Mouse (Mus musculus) stomach, embryonic 16.5 days (tissue): Measurements from ENCODE around the gene Sema6b. TPM values are rescaled to one million over a fixed set of nuclear protein-coding genes. Genes with fewer than 3 reads are reported as not detected.

Source experiments
- ATAC-seq: fragments of 200-750 bp; cut with Nextera tagmentation; 2 replicates; pipeline ENCODE4 v1.8.0; 2017; ENCODE audit warnings: moderate number of reproducible peaks, moderate TSS enrichment; ENCODE audit not compliant: insufficient read depth, low FRiP score
- H3K27ac ChIP-seq: fragments of 300-500 bp; sonication (generic); 2 replicates; pipeline ENCODE4 v1.5.1; 2014; ENCODE audit warnings: low read length
- H3K27me3 ChIP-seq: fragments of 300-500 bp; sonication (generic); 2 replicates; pipeline ENCODE4 v1.6.1; 2014; ENCODE audit warnings: low read length, control low read depth, mixed read lengths; ENCODE audit not compliant: control insufficient read depth, insufficient read depth
- H3K36me3 ChIP-seq: fragments of 300-500 bp; sonication (generic); 2 replicates; pipeline ENCODE4 v1.6.1; 2014; ENCODE audit warnings: low read length; ENCODE audit not compliant: control insufficient read depth, insufficient read depth
- H3K4me1 ChIP-seq: fragments of 300-500 bp; sonication (generic); 2 replicates; pipeline ENCODE4 v1.6.1; 2014; ENCODE audit warnings: low read length, control low read depth, mixed read lengths; ENCODE audit not compliant: control insufficient read depth, insufficient read depth
- H3K4me2 ChIP-seq: fragments of 300-500 bp; sonication (generic); 2 replicates; pipeline ENCODE4 v1.6.1; 2014; ENCODE audit warnings: low read depth, low read length, mixed read lengths
- H3K4me3 ChIP-seq: fragments of 300-500 bp; sonication (generic); replicated peaks from 2 replicates; pipeline ENCODE4 v1.5.1; 2014; ENCODE audit warnings: mild to moderate bottlenecking, low read length
- H3K9ac ChIP-seq: fragments of 300-500 bp; sonication (generic); 2 replicates; pipeline ENCODE4 v1.6.1; 2014; ENCODE audit warnings: low read length
- H3K9me3 ChIP-seq: fragments of 300-500 bp; sonication (generic); replicated peaks from 2 replicates; pipeline ENCODE4 v1.6.1; 2016; ENCODE audit warnings: low read length, control low read depth; ENCODE audit not compliant: control insufficient read depth
- WGBS: fragments of 180-500 bp; shearing (Covaris S2); extraction: QIAGEN DNeasy Blood & Tissue Kit; methylation state at CpG from one replicate; pipeline ENCODE4 v1.1.7; 2014; 5-methylcytosine and 5-hydroxymethylcytosine counted together
- polyA plus RNA-seq: library from polyadenylated mRNA; unstranded; fragments of >200 nt; fragmentation: Nextera tagmentation; extraction: Ambion mirVana; gene quantifications from 2 replicates; pipeline ENCODE4 v1.2.1, GENCODE M21; 2015

Gene Sema6b
- polyA plus RNA-seq, 1 experiment from 2014 or later: 0.71 TPM

DNA sequence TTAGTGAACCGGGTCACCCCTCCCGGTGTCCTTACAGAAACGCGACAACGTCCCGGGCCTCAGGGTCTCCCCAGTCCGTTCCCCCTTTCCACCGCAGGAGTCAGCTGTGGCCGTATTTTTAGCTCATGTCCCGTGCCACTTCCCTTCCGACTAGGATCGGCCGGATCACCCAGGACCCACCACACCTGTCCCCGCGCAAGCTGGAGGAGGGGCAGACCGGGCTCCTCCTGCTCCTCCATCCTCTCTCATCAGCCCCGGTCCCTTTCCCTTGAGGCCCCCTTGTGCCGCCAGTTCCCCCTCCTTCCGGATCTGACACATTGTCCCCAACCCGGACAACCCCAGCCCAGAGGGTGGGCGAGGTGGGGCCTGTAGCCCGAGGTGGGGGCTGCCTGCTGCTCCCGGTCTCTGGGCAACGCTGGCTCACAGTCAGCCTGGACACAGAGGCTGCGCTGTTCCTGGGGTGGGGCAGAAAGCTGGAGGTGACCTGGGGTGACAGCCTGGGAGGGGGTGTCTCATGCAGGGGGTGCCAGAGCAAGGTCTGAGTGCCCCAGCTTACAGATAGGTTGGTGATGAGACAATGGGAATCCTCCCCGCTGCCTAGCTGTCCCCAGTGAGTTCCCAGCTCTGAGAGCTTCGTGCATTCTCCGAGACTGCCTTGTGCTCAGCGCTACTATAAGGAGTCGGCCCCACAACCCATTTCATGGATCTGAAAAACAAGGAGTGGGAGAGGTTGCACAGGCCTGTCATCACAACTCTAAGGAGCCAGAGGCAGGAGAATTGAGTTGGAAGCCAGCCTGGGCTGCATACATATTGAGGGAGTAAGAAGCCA, 8.9 kb upstream of the Sema6b start:
- Histone ChIP-seq H3K27me3 (peaks cover 25% of the 10 kb centered on the region), H3K9ac (peak overlapping the region; percentile 23; the same call in 1 of the 2 replicates)
- WGBS: 2% methylated on average over 30 of the region's 30 CpGs

GRCm38 (mm10) chr17:56148280-56148679, 8.1 kb upstream of the Sema6b start:
- H3K27me3 ChIP-seq: peaks cover 31% of the 10 kb centered on the region
- H3K9me3 ChIP-seq: no peaks in the 10 kb centered on the region
- H3K36me3 ChIP-seq: no peaks in the 10 kb centered on the region
- no peak overlapping the region for H3K9ac ChIP-seq
- H3K4me3 ChIP-seq: no peak overlapping the region; the same call in 1 of the 2 replicates
- H3K27ac ChIP-seq: no peak overlapping the region
- peak overlapping the region; percentile 42 for H3K4me2 ChIP-seq
- peaks cover 5% of the 10 kb centered on the region; the same call in 1 of the 2 replicates for H3K4me1 ChIP-seq
- no peak for ATAC-seq
- WGBS: 23% methylated on average over 9 of the region's 9 CpGs

More for the DNA sequence above, 8.9 kb upstream of the Sema6b start:
- Histone ChIP-seq H3K27ac (no peak overlapping the region), H3K4me3 (peak overlapping the region; percentile 28), H3K4me1 (peaks cover 10% of the 10 kb centered on the region; the same call in 1 of the 2 replicates), H3K36me3 (no peaks in the 10 kb centered on the region), H3K4me2 (peak overlapping the region; percentile 42), H3K9me3 (no peaks in the 10 kb centered on the region)
- no peak for ATAC-seq

DNA sequence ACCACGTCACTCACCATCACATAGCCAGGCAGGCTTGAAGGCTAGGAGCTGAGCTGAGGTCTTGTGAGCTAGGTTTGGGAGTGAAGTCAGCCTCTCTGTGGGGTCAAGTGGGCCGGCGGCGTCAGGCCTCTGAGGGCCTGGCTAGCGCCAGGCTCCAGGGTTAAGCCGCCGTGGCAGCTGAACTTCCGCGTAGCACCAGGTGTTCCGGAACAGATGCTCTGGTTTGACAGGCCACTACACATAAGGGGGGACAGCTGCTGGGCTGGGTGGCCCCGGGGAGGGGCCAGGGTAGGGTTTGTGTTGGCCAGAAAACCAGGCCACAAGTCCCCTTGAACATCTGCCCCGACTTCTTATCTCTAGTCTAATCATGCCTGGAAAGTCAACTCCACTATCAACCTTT, 7.3 kb upstream of the Sema6b start:
- H3K9me3 ChIP-seq: no peaks in the 10 kb centered on the region
- no peaks in the 10 kb centered on the region for H3K36me3 ChIP-seq
- no peak overlapping the region for H3K27ac ChIP-seq
- H3K27me3 ChIP-seq: peaks cover 31% of the 10 kb centered on the region
- no peak overlapping the region for H3K4me3 ChIP-seq
- H3K9ac ChIP-seq: no peak overlapping the region
- peaks cover 5% of the 10 kb centered on the region; the same call in 1 of the 2 replicates for H3K4me1 ChIP-seq
- no peak overlapping the region for H3K4me2 ChIP-seq
- no peak for ATAC-seq
- 58% methylated on average over 12 of the region's 12 CpGs for WGBS

DNA sequence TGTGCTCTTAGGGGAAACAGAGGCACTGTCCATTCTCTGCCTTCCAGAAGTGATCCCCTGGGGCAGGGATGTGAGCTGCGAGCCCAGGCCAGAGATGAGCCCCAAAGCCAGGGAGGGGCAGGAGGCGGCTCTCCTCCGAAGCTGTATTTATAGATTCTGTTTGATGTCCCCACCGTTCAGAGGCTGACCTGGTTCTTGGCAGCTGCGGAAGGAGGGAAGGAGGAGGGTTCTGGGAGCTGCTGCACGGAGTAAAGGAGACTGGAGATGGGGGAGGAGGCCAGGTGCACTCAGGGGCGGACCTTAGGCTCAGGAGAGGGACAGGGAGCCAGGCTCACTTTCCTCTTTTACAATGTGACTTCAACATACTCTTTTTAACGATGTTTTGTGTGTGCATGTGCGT, 6.0 kb upstream of the Sema6b start:
- Histone ChIP-seq H3K36me3 (no peaks in the 10 kb centered on the region), H3K4me2 (no peak overlapping the region), H3K27me3 (peaks cover 42% of the 10 kb centered on the region), H3K9me3 (no peaks in the 10 kb centered on the region), H3K27ac (no peak overlapping the region), H3K9ac (no peak overlapping the region), H3K4me1 (peaks cover 11% of the 10 kb centered on the region), H3K4me3 (no peak overlapping the region)
- WGBS: 21% methylated on average over 9 of the region's 9 CpGs
- ATAC-seq: no peak

GRCm38 (mm10) chr17:56144546-56144945, 4.4 kb upstream of the Sema6b start:
- no peak overlapping the region for H3K4me3 ChIP-seq
- peaks cover 14% of the 10 kb centered on the region for H3K4me1 ChIP-seq
- H3K9me3 ChIP-seq: no peaks in the 10 kb centered on the region
- no peak overlapping the region for H3K9ac ChIP-seq
- ATAC-seq: no peak
- no peak overlapping the region for H3K27ac ChIP-seq
- peaks cover 44% of the 10 kb centered on the region for H3K27me3 ChIP-seq
- WGBS: 68% methylated on average over 9 of the region's 9 CpGs
- no peaks in the 10 kb centered on the region for H3K36me3 ChIP-seq
- no peak overlapping the region for H3K4me2 ChIP-seq

DNA sequence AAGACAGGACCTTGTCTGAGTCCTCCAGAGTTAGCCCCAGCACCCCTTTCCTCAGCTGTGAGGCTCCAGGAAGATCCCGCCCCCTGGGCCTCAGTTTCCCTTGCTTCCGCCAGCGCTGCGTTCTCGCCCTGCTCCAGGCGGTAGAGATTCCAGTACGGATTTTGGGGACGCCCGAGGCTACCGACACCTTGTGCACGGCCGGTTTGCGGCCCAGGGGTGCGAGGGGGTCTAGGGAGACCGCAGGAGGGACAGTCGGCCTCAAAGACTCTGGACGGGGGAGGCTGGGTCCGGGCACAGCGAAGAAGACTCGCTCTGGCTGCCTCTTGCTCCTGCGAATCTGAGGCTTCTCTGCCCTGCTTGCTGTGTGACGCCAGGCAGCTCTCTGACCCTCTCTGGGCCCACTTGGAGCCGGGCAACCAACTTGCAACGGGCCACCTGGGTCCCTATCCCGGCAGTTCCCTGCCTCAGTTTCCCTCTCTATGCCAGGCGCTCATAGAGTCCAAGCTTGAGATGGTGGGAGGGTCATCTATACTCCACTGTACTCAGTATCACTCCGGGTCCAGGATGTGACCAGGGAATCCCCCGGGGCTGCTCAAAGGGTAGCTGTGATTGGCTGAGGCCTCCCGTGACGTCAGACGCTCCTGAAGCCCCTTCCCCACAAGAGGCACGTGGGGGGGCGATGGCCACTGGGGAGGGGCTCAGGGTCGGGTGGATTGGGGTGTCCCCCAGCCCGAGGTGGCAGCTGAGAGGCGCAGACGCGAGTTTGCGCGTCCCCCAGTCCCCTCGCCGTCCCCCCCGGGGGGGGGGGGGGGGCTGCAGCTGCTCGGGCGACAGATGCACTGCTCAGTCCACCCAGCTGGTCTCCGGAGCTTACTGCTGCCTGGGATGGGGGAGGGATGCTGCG, 1.8 kb upstream of the Sema6b start:
- H3K9me3 ChIP-seq: no peaks in the 10 kb centered on the region
- H3K4me3 ChIP-seq: peak overlapping the region; percentile 42
- peak; percentile 30; the same call in 1 of the 2 replicates for ATAC-seq
- H3K27me3 ChIP-seq: peaks cover 35% of the 10 kb centered on the region
- no peaks in the 10 kb centered on the region for H3K36me3 ChIP-seq
- H3K9ac ChIP-seq: peak overlapping the region; percentile 51; the same call in 1 of the 2 replicates
- 1% methylated on average over 47 of the region's 47 CpGs for WGBS
- H3K27ac ChIP-seq: no peak overlapping the region
- H3K4me2 ChIP-seq: peak overlapping the region; percentile 73
- H3K4me1 ChIP-seq: peaks cover 17% of the 10 kb centered on the region

- Histone ChIP-seq H3K27me3 (peaks cover 35% of the 10 kb centered on the region), H3K4me3 (peak overlapping the region; percentile 63), H3K27ac (no peak overlapping the region), H3K4me2 (peak overlapping the region; percentile 99), H3K9ac (peak overlapping the region; percentile 69), H3K9me3 (no peaks in the 10 kb centered on the region), H3K4me1 (peaks cover 24% of the 10 kb centered on the region), H3K36me3 (no peaks in the 10 kb centered on the region)
- 10% methylated on average over 21 of the region's 21 CpGs for WGBS
- ATAC-seq: no peak
Observed at GRCm38 (mm10) chr17:56139355-56139754, 788 bp downstream of the Sema6b start.

GRCm38 (mm10) chr17:56137839-56138613, 2.1 kb downstream of the Sema6b start:
- Histone ChIP-seq H3K27ac (no peak overlapping the region), H3K36me3 (no peaks in the 10 kb centered on the region), H3K4me1 (peaks cover 34% of the 10 kb centered on the region), H3K9me3 (no peaks in the 10 kb centered on the region), H3K4me2 (no peak overlapping the region), H3K27me3 (peaks cover 27% of the 10 kb centered on the region), H3K9ac (no peak overlapping the region), H3K4me3 (no peak overlapping the region)
- WGBS: 21% methylated on average over 25 of the region's 25 CpGs
- ATAC-seq: no peak
